Mouse (Mus musculus) heart, embryonic 10.5 days (tissue): Measurements from ENCODE around the gene Sycp2. TPM values are rescaled to one million over a fixed set of nuclear protein-coding genes. Genes with fewer than 3 reads are reported as not detected.

ENCODE experiments used
- DNase-seq: peaks from one replicate; pipeline ENCODE4 v3.0.0-alpha.2; 2017; ENCODE audit warnings: low spot score
- H3K27ac ChIP-seq: fragments of 300-500 bp; sonication (generic); 2 replicates; pipeline ENCODE4 v1.5.1; 2016; ENCODE audit warnings: mild to moderate bottlenecking
- H3K27me3 ChIP-seq: fragments of 300-500 bp; sonication (generic); 2 replicates; pipeline ENCODE4 v1.6.1; 2016; ENCODE audit warnings: mild to moderate bottlenecking; ENCODE audit not compliant: poor library complexity, insufficient read depth, severe bottlenecking
- H3K36me3 ChIP-seq: fragments of 300-500 bp; sonication (generic); 2 replicates; pipeline ENCODE4 v1.6.1; 2016; ENCODE audit warnings: mild to moderate bottlenecking, moderate library complexity
- H3K4me1 ChIP-seq: fragments of 300-500 bp; sonication (generic); 2 replicates; pipeline ENCODE4 v1.6.1; 2016; ENCODE audit warnings: mild to moderate bottlenecking
- H3K4me3 ChIP-seq: fragments of 300-500 bp; sonication (generic); 2 replicates; pipeline ENCODE4 v1.5.1; 2016; ENCODE audit warnings: mild to moderate bottlenecking, moderate library complexity
- H3K9me3 ChIP-seq: fragments of 300-500 bp; sonication (generic); 2 replicates; pipeline ENCODE4 v1.6.1; 2016; ENCODE audit warnings: mild to moderate bottlenecking, moderate library complexity
- WGBS: fragments of 180-500 bp; shearing (Covaris S2); methylation state at CpG from one replicate; pipeline ENCODE4 v1.1.7; 2016; 5-methylcytosine and 5-hydroxymethylcytosine counted together
- polyA plus RNA-seq: library from polyadenylated mRNA; unstranded; fragments of >200 nt; fragmentation: Nextera tagmentation; extraction: Ambion mirVana; gene quantifications from 2 replicates; pipeline ENCODE4 v1.2.1, GENCODE M21; 2016

The Sycp2 gene
- polyA plus RNA-seq, 1 experiment from 2014 or later: 0.06 TPM

- Histone ChIP-seq H3K27me3 (no peaks in the 10 kb centered on the region; the same call in none of the 2 replicates), H3K27ac (no peak overlapping the region), H3K4me3 (no peak overlapping the region), H3K4me1 (peaks cover 26% of the 10 kb centered on the region), H3K36me3 (peaks cover 5% of the 10 kb centered on the region; the same call in 1 of the 2 replicates), H3K9me3 (no peaks in the 10 kb centered on the region)
- 33% methylated on average over 4 of the region's 4 CpGs for WGBS
- DNase-seq: peak; percentile 33
Observed at GRCm38 (mm10) chr2:178426229-178426628, 18.7 kb upstream of the Sycp2 start.

GRCm38 (mm10) chr2:178423223-178423622 lies 15.7 kb upstream of the Sycp2 start:
- peak overlapping the region; percentile 84; the same call in 1 of the 2 replicates for H3K27ac ChIP-seq
- DNase-seq: no peak
- H3K36me3 ChIP-seq: peaks cover 24% of the 10 kb centered on the region
- H3K4me1 ChIP-seq: peaks cover 38% of the 10 kb centered on the region
- H3K4me3 ChIP-seq: no peak overlapping the region
- H3K9me3 ChIP-seq: no peaks in the 10 kb centered on the region
- WGBS: 62% methylated on average over 5 of the region's 5 CpGs
- H3K27me3 ChIP-seq: no peaks in the 10 kb centered on the region

- H3K27ac ChIP-seq: peak overlapping the region; percentile 84
- no peak overlapping the region; the same call in 1 of the 2 replicates for H3K4me3 ChIP-seq
- WGBS: 9% methylated on average over 2 of the region's 3 CpGs
- no peaks in the 10 kb centered on the region for H3K9me3 ChIP-seq
- peak; percentile 64 for DNase-seq
- no peaks in the 10 kb centered on the region for H3K27me3 ChIP-seq
- peaks cover 42% of the 10 kb centered on the region for H3K4me1 ChIP-seq
- H3K36me3 ChIP-seq: peaks cover 32% of the 10 kb centered on the region
Observed at GRCm38 (mm10) chr2:178422186-178422585, 14.7 kb upstream of the Sycp2 start.

GRCm38 (mm10) chr2:178421603-178422002 lies 14.1 kb upstream of the Sycp2 start:
- no peaks in the 10 kb centered on the region for H3K27me3 ChIP-seq
- peaks cover 32% of the 10 kb centered on the region for H3K36me3 ChIP-seq
- no peak for DNase-seq
- H3K4me1 ChIP-seq: peaks cover 48% of the 10 kb centered on the region
- no peaks in the 10 kb centered on the region for H3K9me3 ChIP-seq
- peak overlapping the region; percentile 22; the same call in 1 of the 2 replicates for H3K4me3 ChIP-seq
- peak overlapping the region; percentile 84 for H3K27ac ChIP-seq
- WGBS: 25% methylated on average over 6 of the region's 6 CpGs

DNA sequence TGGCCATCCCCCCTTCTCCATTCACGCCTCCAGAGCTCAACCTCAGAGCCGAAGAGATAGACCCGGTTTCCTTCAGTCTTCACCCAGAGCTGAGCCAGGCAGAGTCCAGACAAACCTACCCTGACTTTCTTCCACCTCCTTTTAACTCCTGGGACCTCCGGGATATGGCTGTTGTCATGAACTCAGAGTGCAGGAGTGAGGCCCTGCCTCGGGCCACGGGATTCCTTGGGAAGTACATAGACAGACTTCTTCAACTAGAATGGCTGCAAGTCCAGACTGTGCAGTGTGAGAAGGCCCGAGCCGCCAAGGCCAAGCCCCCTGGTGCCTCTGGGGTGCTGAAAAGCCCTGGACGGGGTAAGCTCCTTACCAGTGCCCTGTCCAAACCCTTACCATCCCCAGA lies 13.1 kb upstream of the Sycp2 start:
- DNase-seq: no peak
- no peak overlapping the region for H3K4me3 ChIP-seq
- H3K36me3 ChIP-seq: peaks cover 32% of the 10 kb centered on the region
- 53% methylated on average over 9 of the region's 9 CpGs for WGBS
- peak overlapping the region; percentile 84 for H3K27ac ChIP-seq
- no peaks in the 10 kb centered on the region for H3K9me3 ChIP-seq
- H3K27me3 ChIP-seq: no peaks in the 10 kb centered on the region
- peaks cover 58% of the 10 kb centered on the region for H3K4me1 ChIP-seq

DNA sequence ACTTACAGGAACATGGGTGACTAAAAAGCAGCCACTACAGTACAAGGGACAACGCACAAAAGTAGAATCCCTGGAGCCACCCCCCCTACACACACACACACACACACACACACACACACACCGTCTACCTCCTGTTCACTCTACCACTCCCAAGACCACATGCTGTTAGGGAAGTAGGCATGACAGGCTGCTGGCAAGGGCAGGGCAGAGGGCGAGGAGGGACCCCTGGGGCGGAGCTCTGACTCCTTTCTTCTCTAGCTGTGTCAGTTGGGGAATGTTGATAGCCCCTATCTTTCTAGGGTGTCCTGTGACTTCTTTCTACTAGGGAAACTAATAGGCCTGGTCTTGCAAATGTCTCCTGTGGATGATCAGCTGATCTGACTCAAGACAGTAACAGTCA lies 9.5 kb upstream of the Sycp2 start:
- Histone ChIP-seq H3K27me3 (0 out of 2 replicates have a peak, but pooled peaks cover 5% of the 10 kb centered on the region), H3K27ac (peak overlapping the region; percentile 52), H3K9me3 (no peaks in the 10 kb centered on the region), H3K36me3 (peaks cover 27% of the 10 kb centered on the region), H3K4me3 (no peak overlapping the region), H3K4me1 (peaks cover 67% of the 10 kb centered on the region)
- no peak for DNase-seq
- 38% methylated on average over 4 of the region's 4 CpGs for WGBS

DNA sequence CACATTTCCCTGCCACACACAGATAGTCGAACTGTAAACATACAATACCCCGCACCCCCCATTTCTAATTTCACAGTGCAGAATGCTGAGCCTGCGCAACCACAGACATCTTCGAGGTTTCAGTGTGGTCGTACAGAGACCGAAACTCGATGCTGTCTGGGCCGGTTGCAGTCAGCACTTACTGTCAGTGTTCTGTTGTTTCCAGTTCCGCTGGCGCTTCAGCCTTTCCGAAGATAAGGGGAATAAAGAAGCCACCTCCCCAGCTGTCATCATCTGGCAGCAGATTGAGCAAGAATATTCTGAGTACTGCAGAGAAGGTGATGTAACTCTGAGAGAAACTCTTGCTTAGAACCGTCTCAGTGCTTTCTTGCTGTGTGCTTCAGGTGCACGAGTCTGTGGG lies 8.9 kb upstream of the Sycp2 start:
- Histone ChIP-seq H3K4me3 (no peak overlapping the region; the same call in 1 of the 2 replicates), H3K36me3 (peaks cover 27% of the 10 kb centered on the region), H3K27ac (peak overlapping the region; percentile 52; the same call in 1 of the 2 replicates), H3K4me1 (peaks cover 67% of the 10 kb centered on the region), H3K9me3 (no peaks in the 10 kb centered on the region), H3K27me3 (0 out of 2 replicates have a peak, but pooled peaks cover 5% of the 10 kb centered on the region)
- WGBS: 30% methylated on average over 13 of the region's 13 CpGs
- DNase-seq: no peak

DNA sequence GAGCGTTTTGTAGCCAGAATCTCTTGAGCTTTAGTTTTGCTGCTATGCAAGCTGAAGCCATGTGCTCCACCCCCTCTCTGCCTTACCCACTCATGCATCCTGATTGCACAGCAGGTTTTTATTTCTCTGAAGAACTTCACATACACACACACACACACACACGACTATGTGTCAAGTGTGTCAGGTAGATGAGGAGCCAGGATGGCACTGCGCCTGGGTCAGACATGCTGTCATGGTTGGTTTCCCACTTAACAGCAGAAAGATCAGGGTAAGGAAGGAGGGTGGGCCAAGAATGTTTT lies 7.6 kb upstream of the Sycp2 start:
- H3K4me1 ChIP-seq: peaks cover 64% of the 10 kb centered on the region
- peaks cover 22% of the 10 kb centered on the region for H3K36me3 ChIP-seq

GRCm38 (mm10) chr2:178414261-178415149 lies 7.0 kb upstream of the Sycp2 start, which contains the start of the genes Ppp1r3d and Fam217b:
Gene Ppp1r3d (minus strand): TSS chr2:178414472.
Gene Fam217b (plus strand): TSS chr2:178414524.
- DNase-seq: peak; percentile 81
- under 1% methylated on average over 68 of the region's 74 CpGs for WGBS
- Histone ChIP-seq H3K4me1 (peaks cover 65% of the 10 kb centered on the region), H3K27ac (peak within 1 kb of the TSS; percentile 93), H3K4me3 (peak within 1 kb of the TSS; percentile 74), H3K36me3 (peaks cover 21% of the 10 kb centered on the region), H3K27me3 (0 out of 2 replicates have a peak, but pooled peaks cover 5% of the 10 kb centered on the region), H3K9me3 (no peaks in the 10 kb centered on the region)

More for the DNA sequence above, 7.6 kb upstream of the Sycp2 start:
- no peak for DNase-seq
- H3K4me3 ChIP-seq: peak overlapping the region; percentile 74
- WGBS: 35% methylated on average over 3 of the region's 3 CpGs
- peak overlapping the region; percentile 93 for H3K27ac ChIP-seq
- 0 out of 2 replicates have a peak, but pooled peaks cover 5% of the 10 kb centered on the region for H3K27me3 ChIP-seq
- H3K9me3 ChIP-seq: no peaks in the 10 kb centered on the region

- peaks cover 12% of the 10 kb centered on the region for H3K36me3 ChIP-seq
- H3K4me3 ChIP-seq: peak overlapping the region; percentile 74
- peaks cover 66% of the 10 kb centered on the region for H3K4me1 ChIP-seq
- H3K27me3 ChIP-seq: 0 out of 2 replicates have a peak, but pooled peaks cover 5% of the 10 kb centered on the region
- no peaks in the 10 kb centered on the region for H3K9me3 ChIP-seq
- no peak for DNase-seq
- WGBS: 8% methylated on average over 75 of the region's 75 CpGs
- H3K27ac ChIP-seq: peak overlapping the region; percentile 93
Observed at GRCm38 (mm10) chr2:178413481-178414260, 6.2 kb upstream of the Sycp2 start.

GRCm38 (mm10) chr2:178413081-178413480 lies 5.6 kb upstream of the Sycp2 start:
- Histone ChIP-seq H3K27ac (peak overlapping the region; percentile 93), H3K36me3 (peaks cover 7% of the 10 kb centered on the region), H3K4me1 (peaks cover 66% of the 10 kb centered on the region), H3K9me3 (no peaks in the 10 kb centered on the region), H3K4me3 (peak overlapping the region; percentile 74), H3K27me3 (0 out of 2 replicates have a peak, but pooled peaks cover 5% of the 10 kb centered on the region)
- DNase-seq: no peak
- WGBS: 37% methylated on average over 13 of the region's 13 CpGs

- Histone ChIP-seq H3K9me3 (peaks cover 1% of the 10 kb centered on the region; the same call in 1 of the 2 replicates), H3K36me3 (peaks cover 2% of the 10 kb centered on the region; the same call in 1 of the 2 replicates), H3K27me3 (0 out of 2 replicates have a peak, but pooled peaks cover 5% of the 10 kb centered on the region), H3K4me1 (peaks cover 66% of the 10 kb centered on the region), H3K27ac (peak overlapping the region; percentile 93), H3K4me3 (peak overlapping the region; percentile 74)
- WGBS: 20% methylated on average over 6 of the region's 6 CpGs
- DNase-seq: peak; percentile 83
Observed at GRCm38 (mm10) chr2:178412598-178412997, 5.1 kb upstream of the Sycp2 start.
